Mouse (Mus musculus): ENCODE data around the gene Cacnb4. TPM values are rescaled to one million over a fixed set of nuclear protein-coding genes. Genes with fewer than 3 reads are reported as not detected.
A peak's percentile ranks its signal among the peaks of the same experiment; 100 is the strongest.

Cacnb4 gene
- total RNA-seq, 2 experiments from 2014 or later, result 0.31 to 0.32 TPM

- DNase-seq (ENCODE audit: low spot score in 2 of 2), result peak; percentile 32 to 65
Observed at GRCm38 (mm10) chr2:52605321-52605720, 71.3 kb downstream of the Cacnb4 start.

- DNase-seq (ENCODE audit: low spot score in 2 of 2), result no peak
Observed at GRCm38 (mm10) chr2:52604651-52605020, 72.0 kb downstream of the Cacnb4 start.

GRCm38 (mm10) chr2:52603935-52604650 is 72.5 kb downstream of the Cacnb4 start:
- no peak for DNase-seq (ENCODE audit: low spot score in 2 of 2)

GRCm38 (mm10) chr2:52603421-52603820 is 73.2 kb downstream of the Cacnb4 start:
- DNase-seq (ENCODE audit: low spot score in 2 of 2), result no peak

GRCm38 (mm10) chr2:52602921-52603320 is 73.7 kb downstream of the Cacnb4 start:
- DNase-seq (ENCODE audit: low spot score in 2 of 2), result no peak

GRCm38 (mm10) chr2:52602228-52602627 is 74.4 kb downstream of the Cacnb4 start:
- no peak for DNase-seq (ENCODE audit: low spot score in 2 of 2)

- no peak for DNase-seq (ENCODE audit: low spot score in 2 of 2)
Observed at GRCm38 (mm10) chr2:52597511-52597910, 79.1 kb downstream of the Cacnb4 start.

GRCm38 (mm10) chr2:52593814-52594213 is 82.8 kb downstream of the Cacnb4 start:
- no peak for DNase-seq (ENCODE audit: low spot score in 2 of 2)

- DNase-seq (ENCODE audit: low spot score in 2 of 2), result no peak
Observed at GRCm38 (mm10) chr2:52593260-52593659, 83.4 kb downstream of the Cacnb4 start.

GRCm38 (mm10) chr2:52590970-52591347 is 85.7 kb downstream of the Cacnb4 start:
- peak; percentile 40 to 78 for DNase-seq (ENCODE audit: low spot score in 2 of 2)

- no peak for DNase-seq (ENCODE audit: low spot score in 2 of 2)
Observed at GRCm38 (mm10) chr2:52590340-52590969, 86.2 kb downstream of the Cacnb4 start.

GRCm38 (mm10) chr2:52589514-52589913 is 87.1 kb downstream of the Cacnb4 start:
- no peak for DNase-seq (ENCODE audit: low spot score in 2 of 2)

GRCm38 (mm10) chr2:52585384-52585783 is 91.2 kb downstream of the Cacnb4 start:
- no peak for DNase-seq (ENCODE audit: low spot score in 2 of 2)

GRCm38 (mm10) chr2:52581132-52581781 is 95.4 kb downstream of the Cacnb4 start:
- DNase-seq (ENCODE audit: low spot score in 2 of 2), result no peak

GRCm38 (mm10) chr2:52580697-52581096 is 95.9 kb downstream of the Cacnb4 start:
- peak in 1 of 2 experiments; percentile 51 for DNase-seq (ENCODE audit: low spot score in 2 of 2)

GRCm38 (mm10) chr2:52578846-52579245 is 97.8 kb downstream of the Cacnb4 start:
- DNase-seq (ENCODE audit: low spot score in 2 of 2), result peak in 1 of 2 experiments; percentile 60

- DNase-seq (ENCODE audit: low spot score in 2 of 2), result no peak
Observed at GRCm38 (mm10) chr2:52577700-52578099, 98.9 kb downstream of the Cacnb4 start.

GRCm38 (mm10) chr2:52576546-52576945 is 100.1 kb downstream of the Cacnb4 start:
- DNase-seq (ENCODE audit: low spot score in 2 of 2), result no peak

GRCm38 (mm10) chr2:52575637-52576175 is 100.9 kb downstream of the Cacnb4 start:
- DNase-seq (ENCODE audit: low spot score in 2 of 2), result no peak

- DNase-seq (ENCODE audit: low spot score in 2 of 2), result no peak
Observed at GRCm38 (mm10) chr2:52574929-52575328, 101.7 kb downstream of the Cacnb4 start.

- no peak for DNase-seq (ENCODE audit: low spot score in 2 of 2)
Observed at GRCm38 (mm10) chr2:52572221-52572620, 104.4 kb downstream of the Cacnb4 start.

- DNase-seq (ENCODE audit: low spot score in 2 of 2), result no peak
Observed at GRCm38 (mm10) chr2:52571339-52571968, 105.2 kb downstream of the Cacnb4 start.

All from gastrocnemius, postnatal 4 days (tissue).